Mouse (Mus musculus) hindbrain, embryonic 12.5 days (tissue): ENCODE data around the gene Gm10799. TPM values are rescaled to one million over a fixed set of nuclear protein-coding genes. Genes with fewer than 3 reads are reported as not detected.
"Not testable (repeated sequence)": the region's sequence is repeated elsewhere in the genome, so short reads cannot be mapped to it uniquely, and the experiment has no call there.

Experiments
- ATAC-seq: fragments of 200-750 bp; cut with Nextera tagmentation; 2 replicates; pipeline ENCODE4 v1.8.0; 2017; ENCODE audit warnings: moderate TSS enrichment; ENCODE audit not compliant: low FRiP score
- H3K27ac ChIP-seq: fragments of 300-500 bp; sonication (generic); 2 replicates; pipeline ENCODE4 v1.5.1; 2016; ENCODE audit warnings: mild to moderate bottlenecking
- H3K27me3 ChIP-seq: fragments of 300-500 bp; sonication (generic); 2 replicates; pipeline ENCODE4 v1.6.1; 2016; ENCODE audit warnings: mild to moderate bottlenecking
- H3K36me3 ChIP-seq: fragments of 300-500 bp; sonication (generic); 2 replicates; pipeline ENCODE4 v1.6.1; 2016; ENCODE audit warnings: mild to moderate bottlenecking
- H3K4me1 ChIP-seq: fragments of 300-500 bp; sonication (generic); 2 replicates; pipeline ENCODE4 v1.6.1; 2016
- H3K4me2 ChIP-seq: fragments of 300-500 bp; sonication (generic); replicated peaks from 2 replicates; pipeline ENCODE4 v1.6.1; 2016; ENCODE audit warnings: mild to moderate bottlenecking
- H3K4me3 ChIP-seq: fragments of 300-500 bp; sonication (generic); 2 replicates; pipeline ENCODE4 v1.5.1; 2016; ENCODE audit warnings: mild to moderate bottlenecking
- H3K9ac ChIP-seq: fragments of 300-500 bp; sonication (generic); 2 replicates; pipeline ENCODE4 v1.6.1; 2016; ENCODE audit warnings: mild to moderate bottlenecking, moderate library complexity
- H3K9me3 ChIP-seq: fragments of 300-500 bp; sonication (generic); replicated peaks from 2 replicates; pipeline ENCODE4 v1.6.1; 2016; ENCODE audit warnings: mild to moderate bottlenecking
- WGBS: fragments of 180-500 bp; shearing (Covaris S2); methylation state at CpG from one replicate; pipeline ENCODE4 v1.1.7; 2016; 5-methylcytosine and 5-hydroxymethylcytosine counted together
- polyA plus RNA-seq: library from polyadenylated mRNA; unstranded; fragments of >200 nt; fragmentation: Nextera tagmentation; extraction: Ambion mirVana; gene quantifications from 2 replicates; pipeline ENCODE4 v1.2.1, GENCODE M21; 2016

Gm10799 gene
- polyA plus RNA-seq, 1 experiment from 2014 or later: not detected

DNA sequence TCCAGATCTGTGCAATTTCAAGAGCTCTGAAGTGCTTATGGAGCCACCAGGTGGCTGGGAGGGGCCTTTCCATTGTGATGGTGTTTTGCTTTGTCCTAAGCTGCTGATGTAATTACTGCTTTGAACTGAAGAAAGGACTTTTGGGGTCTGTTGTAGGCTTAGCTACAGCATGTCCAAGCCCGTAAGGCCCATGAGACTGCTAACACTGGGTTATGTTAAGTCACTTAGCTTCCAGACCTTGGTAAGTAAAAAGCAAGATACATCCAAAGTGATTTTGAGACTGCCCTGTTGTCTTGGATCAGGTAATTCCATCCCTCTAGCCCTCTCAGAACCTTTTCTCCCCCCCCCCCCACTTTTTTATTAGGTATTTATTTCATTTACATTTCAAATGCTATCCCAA, 28.4 kb upstream of the Gm10799 start:
- WGBS: 52% methylated on average over 1 of the region's 1 CpGs
- not testable (repeated sequence) for ATAC-seq, H3K4me3 ChIP-seq, H3K27me3 ChIP-seq, H3K27ac ChIP-seq, H3K36me3 ChIP-seq, H3K9ac ChIP-seq, H3K9me3 ChIP-seq
- Histone ChIP-seq H3K4me2 (peak overlapping the region; percentile 67), H3K4me1 (peaks cover 12% of the 10 kb centered on the region)

DNA sequence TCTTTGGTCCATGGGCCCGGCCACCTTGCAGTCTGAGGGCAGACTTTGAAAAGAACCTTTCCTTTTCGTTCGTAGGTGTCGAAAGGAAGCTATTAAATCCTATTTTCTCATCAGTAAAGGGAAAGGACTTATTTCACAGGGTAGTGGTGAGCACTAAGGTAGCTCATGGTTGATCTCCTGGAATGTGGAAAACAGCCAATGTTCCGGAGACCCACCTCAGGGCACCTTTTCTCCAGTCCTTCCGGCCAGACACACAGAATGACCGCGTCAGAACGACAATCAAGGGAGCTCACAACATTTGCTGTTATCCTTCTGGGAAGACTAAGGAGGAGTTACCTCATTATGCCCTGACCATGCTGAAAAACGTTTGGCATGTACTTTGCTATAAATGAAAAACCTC, 27.9 kb upstream of the Gm10799 start:
- Histone ChIP-seq H3K9ac (peak overlapping the region; percentile 62), H3K4me2 (peak overlapping the region; percentile 67), H3K36me3 (no peaks in the 10 kb centered on the region), H3K4me3 (peak overlapping the region; percentile 41), H3K4me1 (peaks cover 12% of the 10 kb centered on the region), H3K27ac (peak overlapping the region; percentile 74), H3K9me3 (no peaks in the 10 kb centered on the region), H3K27me3 (no peaks in the 10 kb centered on the region)
- no peak for ATAC-seq
- 43% methylated on average over 10 of the region's 10 CpGs for WGBS

DNA sequence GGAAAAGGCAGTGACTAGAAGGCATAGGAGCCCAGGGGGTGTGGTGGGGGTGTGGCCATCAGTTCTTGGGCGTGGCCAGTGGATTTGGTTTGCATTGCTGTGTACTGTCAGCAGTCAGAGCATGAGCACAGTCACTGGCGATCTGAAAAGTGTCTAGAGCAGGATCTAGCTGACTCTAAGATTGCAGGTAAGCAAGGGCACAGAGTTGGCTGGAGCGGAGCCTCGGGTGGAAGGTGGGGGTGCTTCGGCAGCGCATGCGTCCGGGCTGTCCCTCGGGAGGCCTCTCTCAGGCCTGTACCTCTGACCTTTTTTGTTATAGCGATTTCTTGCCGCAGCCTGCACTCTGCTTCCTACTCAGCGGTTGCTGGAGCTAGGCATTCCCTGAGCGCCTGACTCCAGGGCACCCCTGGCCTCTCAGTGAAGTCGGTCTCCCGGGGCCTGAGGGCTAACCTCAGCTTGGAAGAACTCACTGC, 27.4 kb upstream of the Gm10799 start, which contains the start of gene Cd59a:
Gene Cd59a (plus strand): TSS at position 61 of the 473 bp plus-strand sequence.
- ATAC-seq: peak; percentile 89
- H3K27ac ChIP-seq: peak within 1 kb of the TSS; percentile 74
- H3K9ac ChIP-seq: peak within 1 kb of the TSS; percentile 62
- H3K4me3 ChIP-seq: peak within 1 kb of the TSS; percentile 41
- peaks cover 12% of the 10 kb centered on the region for H3K4me1 ChIP-seq
- 1% methylated on average over 15 of the region's 15 CpGs for WGBS
- H3K9me3 ChIP-seq: no peaks in the 10 kb centered on the region
- H3K4me2 ChIP-seq: peak within 1 kb of the TSS; percentile 67
- H3K36me3 ChIP-seq: no peaks in the 10 kb centered on the region
- H3K27me3 ChIP-seq: no peaks in the 10 kb centered on the region

DNA sequence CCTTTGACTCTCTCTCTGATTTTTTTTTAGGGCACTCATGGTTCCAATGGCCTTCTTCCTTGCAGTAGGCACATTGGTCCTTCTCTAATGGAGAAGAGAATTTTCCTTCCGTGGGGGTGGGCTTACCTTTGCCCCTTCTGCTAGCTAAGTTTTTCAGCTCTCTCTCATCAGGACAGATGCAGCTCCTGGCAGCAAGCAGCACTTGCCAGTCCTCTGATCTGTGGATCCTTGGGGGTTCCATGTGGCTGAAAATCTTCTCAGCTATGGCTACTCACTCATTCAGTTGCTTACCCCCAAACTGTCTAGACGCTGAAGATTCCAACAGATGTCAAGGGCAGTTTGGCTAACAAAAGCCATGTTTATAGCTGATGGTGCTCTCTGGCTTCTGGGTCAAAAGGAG, 25.0 kb upstream of the Gm10799 start:
- H3K4me1 ChIP-seq: peaks cover 10% of the 10 kb centered on the region
- WGBS: 84% methylated on average over 2 of the region's 2 CpGs
- ATAC-seq: no peak
- H3K9ac ChIP-seq: no peak overlapping the region
- H3K27me3 ChIP-seq: no peaks in the 10 kb centered on the region
- H3K4me3 ChIP-seq: no peak overlapping the region
- H3K4me2 ChIP-seq: no peak overlapping the region
- no peaks in the 10 kb centered on the region for H3K36me3 ChIP-seq
- no peaks in the 10 kb centered on the region for H3K9me3 ChIP-seq
- no peak overlapping the region for H3K27ac ChIP-seq

DNA sequence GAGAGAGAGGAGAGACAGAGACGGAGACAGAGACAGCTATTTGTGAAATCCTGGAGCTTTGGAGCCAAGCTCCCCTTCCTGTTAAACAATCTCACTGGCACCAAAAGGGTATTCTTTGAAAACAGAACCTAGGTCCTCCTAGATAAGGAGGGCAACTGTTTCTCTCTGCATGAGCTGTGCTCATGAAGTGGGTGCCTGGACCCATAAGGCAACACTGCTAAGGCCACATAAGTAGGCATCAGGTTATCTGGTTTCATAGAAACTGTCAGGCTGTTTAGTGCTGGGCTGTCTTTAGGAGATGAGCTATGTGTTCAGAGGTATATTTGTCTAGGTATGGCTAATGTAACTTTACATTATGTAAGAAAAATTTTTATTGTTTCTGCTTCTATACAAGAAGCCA, 19.2 kb upstream of the Gm10799 start:
- not testable (repeated sequence) for H3K4me2 ChIP-seq, H3K36me3 ChIP-seq, H3K9me3 ChIP-seq, H3K27ac ChIP-seq, H3K27me3 ChIP-seq, H3K4me1 ChIP-seq, H3K4me3 ChIP-seq, H3K9ac ChIP-seq, ATAC-seq
- WGBS: 60% methylated on average over 1 of the region's 1 CpGs

DNA sequence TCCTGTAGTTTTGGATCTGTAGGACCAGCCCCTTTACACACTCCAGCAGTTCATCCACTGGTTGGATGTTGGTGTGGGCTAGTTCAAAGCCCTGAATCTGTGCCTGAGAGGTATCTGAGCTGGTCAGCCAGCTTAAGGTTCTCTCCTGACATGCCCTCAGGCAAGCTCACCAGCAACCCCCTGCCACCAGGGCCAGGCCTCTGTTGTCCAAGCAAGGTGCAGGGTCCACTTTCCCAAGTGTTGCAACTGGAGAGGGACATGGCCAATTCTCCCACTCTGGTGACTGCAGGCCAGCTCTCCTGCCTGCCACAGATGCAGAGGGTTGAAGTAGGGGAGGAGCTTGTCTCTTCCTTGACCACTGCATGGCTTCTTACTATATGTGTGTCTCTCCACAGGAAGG, 15.7 kb upstream of the Gm10799 start:
- not testable (repeated sequence) for H3K27ac ChIP-seq, H3K4me2 ChIP-seq, H3K4me1 ChIP-seq, H3K9ac ChIP-seq, H3K9me3 ChIP-seq, H3K36me3 ChIP-seq, ATAC-seq, H3K4me3 ChIP-seq, H3K27me3 ChIP-seq

DNA sequence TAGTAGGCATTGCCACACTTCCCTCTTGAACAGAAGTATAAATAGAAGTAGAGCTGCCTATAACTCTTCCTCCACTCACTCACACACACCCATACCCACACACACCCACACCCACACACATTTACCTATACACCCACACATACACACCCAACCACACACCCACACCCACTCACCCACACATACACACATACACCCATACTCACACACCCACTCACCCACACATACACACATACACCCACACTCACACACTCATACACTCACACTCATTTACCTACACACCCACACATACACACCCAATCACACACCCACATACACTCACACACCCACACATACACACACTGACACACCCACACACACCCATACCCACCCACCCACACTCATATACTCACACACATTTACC, 14.1 kb upstream of the Gm10799 start:
- H3K4me1 ChIP-seq: no peaks in the 10 kb centered on the region
- no peak overlapping the region for H3K4me3 ChIP-seq
- H3K27ac ChIP-seq: no peak overlapping the region
- H3K9me3 ChIP-seq: no peaks in the 10 kb centered on the region
- no peaks in the 10 kb centered on the region for H3K36me3 ChIP-seq
- H3K9ac ChIP-seq: no peak overlapping the region
- no peak overlapping the region for H3K4me2 ChIP-seq
- no peaks in the 10 kb centered on the region for H3K27me3 ChIP-seq
- no peak for ATAC-seq

DNA sequence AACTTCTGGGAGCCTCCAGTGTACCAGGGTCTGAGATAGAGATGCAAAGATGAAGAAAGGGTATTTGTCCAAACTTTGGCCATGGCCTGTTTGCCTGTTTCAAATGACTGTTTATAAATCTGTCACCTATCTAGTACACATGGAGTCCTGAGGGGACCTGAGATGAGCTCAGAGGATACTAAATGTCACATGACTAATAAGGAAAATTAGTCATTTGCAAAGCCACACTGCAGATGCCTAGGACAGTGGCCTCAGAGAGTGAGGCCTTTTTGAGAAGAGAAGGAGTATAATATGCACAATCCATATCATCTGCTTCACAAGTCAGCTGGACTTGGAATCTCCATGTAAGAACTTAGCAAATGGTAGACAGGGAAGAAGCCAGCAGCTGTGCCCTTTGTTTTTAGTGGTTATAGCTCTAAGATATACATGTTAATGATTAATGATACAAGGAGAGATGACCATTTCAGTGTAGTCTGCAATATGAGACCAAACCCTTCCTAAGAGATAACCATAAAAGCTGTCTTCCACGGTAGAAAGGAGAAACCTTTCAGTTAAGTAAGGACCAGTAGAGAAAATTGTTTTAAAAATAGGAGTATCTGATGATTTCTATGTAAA, 13.2 kb upstream of the Gm10799 start:
- H3K27ac ChIP-seq, H3K4me1 ChIP-seq, H3K27me3 ChIP-seq, H3K36me3 ChIP-seq, ATAC-seq, H3K4me2 ChIP-seq, H3K4me3 ChIP-seq, H3K9ac ChIP-seq, H3K9me3 ChIP-seq: not testable (repeated sequence)
- no CpG with 5 or more reads among the region's 1 CpGs for WGBS

DNA sequence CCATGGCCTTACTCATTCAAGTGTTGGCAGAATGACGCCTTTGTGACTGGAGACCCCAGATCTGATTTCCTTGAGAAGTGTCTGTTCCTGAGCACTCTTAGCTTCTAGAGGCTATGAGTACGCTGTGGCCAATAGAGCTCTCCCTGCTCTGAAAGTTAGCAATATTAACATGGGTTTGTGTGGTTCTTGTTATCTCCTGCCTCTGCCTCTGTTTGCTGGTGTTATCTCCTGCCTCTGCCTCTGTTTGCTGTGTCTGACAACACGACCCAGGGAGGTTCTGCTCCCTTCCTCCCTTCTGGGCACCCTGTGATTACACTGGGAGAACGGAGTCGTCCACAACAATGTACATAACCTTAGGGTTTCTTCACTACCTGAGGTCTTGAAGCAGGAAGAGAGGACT, 9.9 kb upstream of the Gm10799 start:
- WGBS: 80% methylated on average over 5 of the region's 5 CpGs
- not testable (repeated sequence) for H3K9ac ChIP-seq, H3K36me3 ChIP-seq, H3K4me3 ChIP-seq, H3K4me2 ChIP-seq, H3K9me3 ChIP-seq, H3K4me1 ChIP-seq, H3K27me3 ChIP-seq, ATAC-seq, H3K27ac ChIP-seq

DNA sequence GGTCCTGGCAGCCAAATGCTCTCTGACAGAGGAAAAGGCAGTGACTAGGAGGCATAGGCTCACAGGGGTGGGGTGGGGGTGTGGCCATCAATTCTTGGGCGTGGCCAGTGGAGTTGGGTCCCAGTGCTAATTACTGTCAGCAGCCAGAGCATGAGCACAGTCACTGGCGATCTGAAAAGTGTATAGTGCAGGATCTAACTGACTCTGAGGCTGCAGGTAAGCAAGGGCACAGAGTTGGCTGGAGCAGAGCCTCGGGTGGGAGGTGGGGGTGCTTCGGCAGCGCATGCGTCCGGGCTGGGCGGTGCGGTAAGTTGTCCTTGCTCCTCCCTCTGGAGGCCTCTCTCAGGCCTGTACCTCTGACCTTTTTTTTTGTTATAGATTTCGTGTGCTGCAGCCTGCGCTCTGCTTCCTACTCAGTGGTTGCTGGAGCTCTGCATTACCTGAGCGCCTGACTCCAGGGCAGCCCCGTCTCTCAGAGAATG, 1.4 kb upstream of the Gm10799 start, which contains the start of gene Cd59b:
Gene Cd59b (plus strand): TSS at position 146 of the 482 bp plus-strand sequence.
- peak; percentile 82 for ATAC-seq

DNA sequence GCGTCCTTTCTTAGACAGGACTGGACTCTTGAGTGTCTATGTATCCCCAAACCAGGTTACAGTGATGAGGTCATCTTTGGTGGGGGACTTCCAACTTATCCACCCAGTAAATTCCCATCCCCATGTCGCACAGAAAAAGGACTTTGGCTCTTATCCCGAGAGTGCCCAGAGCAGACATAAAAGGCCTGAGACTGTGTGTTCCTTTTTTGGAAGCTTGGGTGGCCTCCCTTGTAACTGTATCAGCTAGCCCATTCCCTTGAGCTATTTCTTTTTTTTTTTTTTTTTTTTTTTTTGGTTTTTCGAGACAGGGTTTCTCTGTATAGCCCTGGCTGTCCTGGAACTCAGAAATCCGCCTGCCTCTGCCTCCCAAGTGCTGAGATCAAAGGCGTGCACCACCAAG, 2.8 kb downstream of the Gm10799 start, which contains the start of gene Gm10912:
Gene Gm10912 (plus strand): TSS at position 301 of the 400 bp plus-strand sequence.
- H3K9me3 ChIP-seq, ATAC-seq, H3K9ac ChIP-seq, H3K27ac ChIP-seq, H3K4me1 ChIP-seq, H3K27me3 ChIP-seq, H3K4me3 ChIP-seq, H3K4me2 ChIP-seq: not testable (repeated sequence)
- H3K36me3 ChIP-seq: peaks cover 14% of the 10 kb centered on the region; the same call in 1 of the 2 replicates
- WGBS: 95% methylated on average over 5 of the region's 6 CpGs

More for the DNA sequence above, 1.4 kb upstream of the Gm10799 start, which contains the start of gene Cd59b:
- Histone ChIP-seq H3K9ac (peak within 1 kb of the TSS; percentile 50; the same call in 1 of the 2 replicates), H3K27me3 (no peaks in the 10 kb centered on the region), H3K36me3 (no peaks in the 10 kb centered on the region), H3K4me3 (peak within 1 kb of the TSS; percentile 31), H3K4me1 (peaks cover 5% of the 10 kb centered on the region), H3K27ac (no peak within 1 kb of the TSS), H3K4me2 (peak within 1 kb of the TSS; percentile 50), H3K9me3 (no peaks in the 10 kb centered on the region)
- WGBS: 9% methylated on average over 13 of the region's 13 CpGs

DNA sequence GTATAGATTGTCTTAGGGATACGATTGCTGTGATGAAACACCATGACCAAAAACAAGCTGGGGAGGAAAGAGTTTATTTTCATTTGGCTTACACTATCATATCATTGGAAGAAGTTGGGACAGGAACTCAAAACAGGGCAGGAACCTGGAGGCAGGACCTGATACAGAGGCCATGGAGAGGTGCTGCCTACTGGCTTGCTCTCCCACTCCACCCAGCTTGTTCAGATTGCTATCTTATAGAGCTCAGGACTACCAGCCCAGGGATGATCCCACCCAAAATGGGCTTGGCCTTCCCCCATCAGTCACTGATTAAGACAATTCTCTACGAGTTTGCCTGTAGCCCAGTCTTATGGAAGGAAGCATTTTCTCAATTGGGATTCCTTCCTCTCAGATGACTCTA, 4.2 kb downstream of the Gm10799 start:
- Histone ChIP-seq H3K36me3 (peaks cover 17% of the 10 kb centered on the region; the same call in 1 of the 2 replicates), H3K27me3 (no peaks in the 10 kb centered on the region), H3K4me1 (no peaks in the 10 kb centered on the region), H3K27ac (no peak overlapping the region), H3K9ac (no peak overlapping the region), H3K9me3 (no peaks in the 10 kb centered on the region), H3K4me3 (no peak overlapping the region), H3K4me2 (no peak overlapping the region)
- ATAC-seq: no peak
- 91% methylated on average over 2 of the region's 2 CpGs for WGBS

DNA sequence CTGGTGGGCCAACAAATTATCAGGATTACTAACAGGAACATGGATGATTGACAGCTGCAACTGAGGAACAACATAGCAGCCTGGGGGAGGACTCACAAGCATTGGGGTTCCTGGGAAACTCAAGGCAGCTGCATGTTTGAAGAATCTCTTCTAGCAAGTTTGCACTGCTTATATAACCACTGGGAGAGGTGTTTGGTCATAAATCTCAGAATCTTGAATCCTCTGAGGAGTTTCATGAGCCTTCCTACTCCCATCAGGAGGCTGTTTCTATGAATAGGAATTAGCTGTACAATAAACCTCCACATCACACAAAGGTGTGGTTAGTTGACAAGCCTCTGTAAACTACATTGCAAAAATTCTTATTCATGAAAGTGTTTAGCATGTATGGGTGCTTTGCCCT, 5.7 kb downstream of the Gm10799 start:
- Histone ChIP-seq H3K36me3 (peaks cover 22% of the 10 kb centered on the region; the same call in 1 of the 2 replicates), H3K9me3 (no peaks in the 10 kb centered on the region), H3K4me1 (no peaks in the 10 kb centered on the region), H3K9ac (no peak overlapping the region), H3K4me3 (no peak overlapping the region), H3K4me2 (no peak overlapping the region), H3K27ac (no peak overlapping the region), H3K27me3 (no peaks in the 10 kb centered on the region)
- ATAC-seq: no peak
